In genomic region chr5:122267899-122268298, GRCm38 (mm10) we compare ENCODE assay signal across 1 mouse cellular context.
TF ChIP-seq lines count a peak whose summit lies in the region.

No protein-coding gene starts in this region.

TF ChIP-seq in MEL, 35 proteins besides CTCF, POLR2A, EP300 and RAD21 (continued from another document):
- TF ChIP-seq SIN3A (IDR thresholded peaks at IDR 0.05; ENCODE audit: low read length) (peak; percentile 64; the same call in 1 of the 2 replicates), POLR2AphosphoS5 (IDR thresholded peaks at IDR 0.05; ENCODE audit: borderline replicate concordance, low read depth, low read length) (no peak), TCF12 (IDR thresholded peaks at IDR 0.05; ENCODE audit: low read depth, low read length) (no peak), ZKSCAN1 (IDR thresholded peaks at IDR 0.05; ENCODE audit: low read depth, low read length) (no peak), CHD2 (IDR thresholded peaks at IDR 0.05; ENCODE audit: low read length) (no peak), ZNF384 (IDR thresholded peaks at IDR 0.05; ENCODE audit: low read depth, low read length) (peak; percentile 99)
